Mouse (Mus musculus): ENCODE data around the gene Gad2.

- no peak for TF ChIP-seq CTCF (IDR thresholded peaks at IDR 0.05; ENCODE audit: extremely low read depth, insufficient read depth, insufficient read length, insufficient replicate concordance)
- TF ChIP-seq POLR2A (IDR thresholded peaks at IDR 0.05; ENCODE audit: low read depth, low read length): no peak
Observed at GRCm38 (mm10) chr2:22620030-22620429, 2.0 kb upstream of the Gad2 start.
